Comparison of ENCODE assay signal across 9 mouse cellular contexts in genomic region chr2:151670026-151670967, GRCm38 (mm10). TPM values are rescaled to one million over a fixed set of nuclear protein-coding genes. Genes with fewer than 3 reads are reported as not detected.
DNase-seq lines count a peak whose midpoint lies in the region; ATAC-seq and TF ChIP-seq lines count a peak whose summit lies in the region.
"Had no signal": no experiment of that assay in that cellular context is flagged by ENCODE, and none has a peak within 500 bp of the region (broad histone marks: within the 10 kb centered on the region; RNA-seq: fewer than 3 reads in every experiment).

No protein-coding gene starts in this region.

- no peak overlapping the region for H3K4me2 ChIP-seq in liver, embryonic 14.5 days (ENCODE audit: low read depth)

- 50% methylated on average over 48 of the region's 48 CpGs for WGBS in thymus, adult 2 months
- 39% methylated on average over 48 of the region's 48 CpGs for WGBS in liver, embryonic 14.5 days (ENCODE audit: insufficient replicate concordance)

- H3K27me3 ChIP-seq in thymus, adult 2 months (ENCODE audit: control insufficient read depth, insufficient read depth, low read length), result no peaks in the 10 kb centered on the region
- H3K27me3 ChIP-seq in liver, embryonic 14.5 days (ENCODE audit: control insufficient read depth, insufficient read depth, low read length), result no peaks in the 10 kb centered on the region

- TF ChIP-seq POLR2A in thymus, adult 2 months (IDR thresholded peaks at IDR 0.05; ENCODE audit: control insufficient read depth, extremely low read depth, insufficient read depth, low read length, poor library complexity), result no peak

- H3K4me3 ChIP-seq in thymus, adult 2 months (ENCODE audit: control insufficient read depth, insufficient read depth, low read length), result no peak overlapping the region
- no peak overlapping the region for H3K4me3 ChIP-seq in liver, embryonic 14.5 days (ENCODE audit: insufficient read depth in 1 of 2, low read depth in 2 of 2, low read length in 2 of 2)

- H3K9me3 ChIP-seq in liver, embryonic 14.5 days (ENCODE audit: control insufficient read depth, low read length), result no peaks in the 10 kb centered on the region

- H3K27ac ChIP-seq in thymus, adult 2 months (ENCODE audit: control insufficient read depth, insufficient read depth, low read length), result no peak overlapping the region
- H3K27ac ChIP-seq in liver, embryonic 14.5 days, result no peak overlapping the region

- no peak overlapping the region for H3K9ac ChIP-seq in liver, embryonic 14.5 days (replicated peaks)

- ATAC-seq in cerebellum, adult (ENCODE audit: insufficient number of reproducible peaks, low FRiP score, low TSS enrichment), result 0 out of 2 replicates have a peak, but pooled peaks have one; percentile 26
- ATAC-seq in liver, embryonic 14.5 days (ENCODE audit: insufficient read depth), result peak; percentile 64

- no peak for TF ChIP-seq CTCF in thymus, adult 2 months (IDR thresholded peaks at IDR 0.05; ENCODE audit: borderline replicate concordance, control insufficient read depth, extremely low read depth, insufficient read depth, low read length, poor library complexity)
- no peak for TF ChIP-seq CTCF in liver, embryonic 14.5 days (IDR thresholded peaks at IDR 0.05; ENCODE audit: low read depth)

- no peaks in the 10 kb centered on the region for H3K36me3 ChIP-seq in thymus, adult 2 months (ENCODE audit: control insufficient read depth, insufficient read depth, low read length)
- no peaks in the 10 kb centered on the region for H3K36me3 ChIP-seq in liver, embryonic 14.5 days (replicated peaks; ENCODE audit: control insufficient read depth, insufficient read depth, low read depth)

- H3K4me1 ChIP-seq in thymus, adult 2 months (replicated peaks; ENCODE audit: control insufficient read depth, insufficient read depth, low read length), result no peaks in the 10 kb centered on the region
- H3K4me1 ChIP-seq in liver, embryonic 14.5 days (replicated peaks; ENCODE audit: control insufficient read depth in 2 of 2, insufficient read depth in 2 of 2, low read length in 1 of 2), result no peaks in the 10 kb centered on the region

- no peak for TF ChIP-seq EP300 in liver, embryonic 14.5 days (IDR thresholded peaks at IDR 0.05; ENCODE audit: low read depth)

- no peak for DNase-seq in cerebellum, postnatal 14 days
- peak; percentile 8 for DNase-seq in thymus, postnatal 14 days
- no peak for DNase-seq in thymus, adult 2 months
- peak in 1 of 3 experiments; percentile 2 for DNase-seq in liver, embryonic 14.5 days (ENCODE audit: low read depth in 3 of 3, low spot score in 3 of 3)
- DNase-seq in testis, postnatal 14 days (ENCODE audit: low spot score), result peak; percentile 87
- no peak for DNase-seq in kidney, postnatal 36 days
- DNase-seq in thymus, postnatal 25 days, result no peak

RNA-seq across cellular contexts. Expression of gene Rad21l, which starts 2.0 kb away (rescaled TPM):
- polyA plus RNA-seq in thymus, adult 2 months (2012; rRNA removed), result not detected in 2 replicates
- polyA plus RNA-seq in liver, embryonic 14.5 days (2012; rRNA removed), result not detected in 2 replicates
- not detected in 2 replicates for polyA plus RNA-seq in liver, embryonic 14.5 days (2014; fragmentation: Nextera tagmentation; extraction: Ambion mirVana)
- polyA plus RNA-seq: spleen, adult 2 months had no signal

RNA-seq across cellular contexts. Expression of gene Tmem74b, which starts 31.5 kb away (rescaled TPM):
- polyA plus RNA-seq in thymus, adult 2 months (2012; rRNA removed), result 0.61 and 1.1 TPM in 2 replicates
- polyA plus RNA-seq in liver, embryonic 14.5 days (2012; rRNA removed), result 0.02 TPM in 1 of 2 replicates, not detected in the other
- 0.06 TPM in 1 of 2 replicates, not detected in the other for polyA plus RNA-seq in liver, embryonic 14.5 days (2014; fragmentation: Nextera tagmentation; extraction: Ambion mirVana)

RNA-seq across cellular contexts. Expression of gene Snph, which starts 37.9 kb away (rescaled TPM):
- 0.23 and 0.27 TPM in 2 replicates for polyA plus RNA-seq in thymus, adult 2 months (2012; rRNA removed)
- 0.01 and 0.02 TPM in 2 replicates for polyA plus RNA-seq in liver, embryonic 14.5 days (2012; rRNA removed)
- polyA plus RNA-seq in liver, embryonic 14.5 days (2014; fragmentation: Nextera tagmentation; extraction: Ambion mirVana), result not detected in 2 replicates

Comparison
In these comparisons a context has a peak if more than half of its experiments do, and no peak if none do; other contexts are left out.
1. DNase-seq: peak in thymus, postnatal 14 days (single experiment) and testis, postnatal 14 days (single experiment); none in cerebellum, postnatal 14 days (0 of 2), thymus, adult 2 months (single experiment), kidney, postnatal 36 days (0 of 2) and thymus, postnatal 25 days (single experiment).